ENCODE assay signal across 10 mouse cellular contexts in the genomic region with DNA sequence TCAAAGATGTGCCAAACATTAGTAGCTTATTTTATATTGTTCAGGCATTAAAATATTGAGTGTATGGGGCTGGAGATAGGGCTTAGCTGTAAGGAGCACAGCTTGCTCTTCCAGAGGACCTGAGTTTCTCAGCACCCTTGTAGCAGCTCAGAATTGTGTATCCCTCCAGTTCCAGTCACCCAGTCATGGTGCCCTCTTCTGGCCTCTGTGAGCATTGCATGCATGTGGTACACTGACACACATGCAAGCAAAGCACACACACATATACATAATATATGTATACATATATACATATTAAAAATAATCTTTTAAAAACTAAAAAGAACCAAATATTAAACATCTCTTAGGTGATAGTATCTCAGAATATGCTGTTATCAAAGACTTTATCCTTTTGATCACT. TPM values are rescaled to one million over a fixed set of nuclear protein-coding genes. Genes with fewer than 3 reads are reported as not detected.
A peak's percentile ranks its signal among the peaks of the same experiment; 100 is the strongest.
DNase-seq lines count a peak whose midpoint lies in the region; ATAC-seq lines count a peak whose summit lies in the region.
"Had no signal": no experiment of that assay in that cellular context is flagged by ENCODE, and none has a peak within 500 bp of the region (broad histone marks: within the 10 kb centered on the region; RNA-seq: fewer than 3 reads in every experiment).

No protein-coding gene starts in this region.

- peaks cover 69% of the 10 kb centered on the region for H3K36me3 ChIP-seq in heart, embryonic 10.5 days
- H3K36me3 ChIP-seq in embryonic facial prominence, embryonic 14.5 days (ENCODE audit: control insufficient read depth, insufficient read depth, low read length), result peaks cover 78% of the 10 kb centered on the region

- H3K4me2 ChIP-seq in embryonic facial prominence, embryonic 14.5 days (ENCODE audit: low read depth, low read length), result no peak overlapping the region
- H3K4me2 ChIP-seq: embryonic facial prominence, embryonic 13.5 days had no signal

- H3K9ac ChIP-seq in embryonic facial prominence, embryonic 14.5 days (ENCODE audit: low read depth, low read length), result no peak overlapping the region
- H3K9ac ChIP-seq: embryonic facial prominence, embryonic 13.5 days had no signal

- H3K4me3 ChIP-seq in heart, embryonic 10.5 days, result no peak overlapping the region
- H3K4me3 ChIP-seq in embryonic facial prominence, embryonic 14.5 days (ENCODE audit: low read depth, low read length), result no peak overlapping the region
- H3K4me3 ChIP-seq: embryonic facial prominence, embryonic 13.5 days had no signal

- no peaks in the 10 kb centered on the region for H3K27me3 ChIP-seq in heart, embryonic 10.5 days (ENCODE audit: insufficient read depth, poor library complexity, severe bottlenecking)
- no peaks in the 10 kb centered on the region for H3K27me3 ChIP-seq in embryonic facial prominence, embryonic 14.5 days (replicated peaks; ENCODE audit: control insufficient read depth, insufficient read depth, low read length)
- H3K27me3 ChIP-seq: embryonic facial prominence, embryonic 13.5 days had no signal

- H3K27ac ChIP-seq in heart, embryonic 10.5 days, result no peak overlapping the region
- no peak overlapping the region for H3K27ac ChIP-seq in embryonic facial prominence, embryonic 14.5 days (replicated peaks; ENCODE audit: low read depth, low read length)
- H3K27ac ChIP-seq: embryonic facial prominence, embryonic 13.5 days; macrophage had no signal

- DNase-seq in heart, adult 8-10 months (ENCODE audit: low spot score), result peak; percentile 42
- no peak for DNase-seq in heart, embryonic 10.5 days (ENCODE audit: low spot score)
- DNase-seq in B cell, adult 2 months, result peak; percentile 78 to 80
- DNase-seq in adrenal gland, adult 2 months, result peak; percentile 59
- peak; percentile 24 for DNase-seq in embryonic facial prominence, embryonic 14.5 days (ENCODE audit: low spot score)
- peak; percentile 57 for DNase-seq in kidney, postnatal 14 days
- peak; percentile 86 for DNase-seq in thymus, postnatal 4 days

- no peaks in the 10 kb centered on the region for H3K9me3 ChIP-seq in heart, embryonic 10.5 days
- no peaks in the 10 kb centered on the region for H3K9me3 ChIP-seq in embryonic facial prominence, embryonic 14.5 days (ENCODE audit: control insufficient read depth, low read length)
- H3K9me3 ChIP-seq: embryonic facial prominence, embryonic 13.5 days had no signal

- no peaks in the 10 kb centered on the region for H3K4me1 ChIP-seq in heart, embryonic 10.5 days
- H3K4me1 ChIP-seq in embryonic facial prominence, embryonic 14.5 days (ENCODE audit: control insufficient read depth, insufficient read depth, low read length), result no peaks in the 10 kb centered on the region
- H3K4me1 ChIP-seq: embryonic facial prominence, embryonic 13.5 days had no signal

- no peak for ATAC-seq in embryonic facial prominence, embryonic 14.5 days (ENCODE audit: low read depth)
- ATAC-seq in monocyte, adult 5-6 weeks (replicated peaks; ENCODE audit: insufficient number of reproducible peaks, low FRiP score, low TSS enrichment, poor library complexity, severe bottlenecking), result peak; percentile 85

RNA-seq across cellular contexts. Expression of a gene that starts 35.9 kb away (rescaled TPM):
- 100 to 1,000 TPM; 123 to 146 (median 141) TPM for total RNA-seq in heart, adult 8-10 months (2022)
- 54.4 and 62.4 TPM in 2 replicates for polyA plus RNA-seq in heart, embryonic 10.5 days (2016; fragmentation: Nextera tagmentation; extraction: Ambion mirVana)
- 100 to 1,000 TPM; 116 to 192 TPM for total RNA-seq in adrenal gland, adult 2 months (2021)
- 8.8 and 8.9 TPM in 2 replicates for polyA plus RNA-seq in adrenal gland, adult 2 months (2012; rRNA removed)
- polyA plus RNA-seq in embryonic facial prominence, embryonic 14.5 days (2014; fragmentation: Nextera tagmentation; extraction: Ambion mirVana), result 54.3 and 58.1 TPM in 2 replicates
- 111 to 143 TPM (median 130 TPM) in 3 replicates for total RNA-seq in monocyte, adult 5-6 weeks (2017)
